Mouse (Mus musculus): ENCODE measurements around the gene Lin28a.

- TF ChIP-seq GATA1 (IDR thresholded peaks at IDR 0.05; ENCODE audit: low read length) (no peak), TAL1 (IDR thresholded peaks at IDR 0.05; ENCODE audit: low read length) (no peak)
Measured at GRCm38 (mm10) chr4:134061944-134062446, 43.4 kb upstream of the Lin28a start.

Data from erythroblast, embryonic 14.5 days (primary cell).